Mouse (Mus musculus) embryonic fibroblast, embryonic 13.5 days (primary cell): ENCODE measurements around the gene Gm17606.

ENCODE experiments used
- CTCF ChIP-seq: IDR thresholded peaks from 2 replicates; pipeline ENCODE4 v1.5.1; 2011; ENCODE audit warnings: mild to moderate bottlenecking, control low read depth, low read length, moderate library complexity, borderline replicate concordance; ENCODE audit not compliant: insufficient read depth
- POLR2A ChIP-seq: IDR thresholded peaks from 2 replicates; pipeline ENCODE4 v1.6.1; 2011; ENCODE audit warnings: low read depth, mild to moderate bottlenecking, control low read depth, low read length, moderate library complexity

GRCm38 (mm10) chr14:54607226-54607625 lies 33.5 kb upstream of the Gm17606 start:
- no peak for TF ChIP-seq CTCF
- no peak for TF ChIP-seq POLR2A
